Mouse (Mus musculus) heart, postnatal 0 days (tissue): ENCODE data around the gene Tns1. TPM values are rescaled to one million over a fixed set of nuclear protein-coding genes. Genes with fewer than 3 reads are reported as not detected.

Experiments used
- ATAC-seq: fragments of 200-750 bp; cut with Nextera tagmentation; 2 replicates; pipeline ENCODE4 v1.8.0; 2017; ENCODE audit warnings: low read depth, moderate number of reproducible peaks, moderate library complexity; ENCODE audit not compliant: insufficient read depth
- DNase-seq: peaks from one replicate; pipeline ENCODE4 v3.0.0-alpha.2; 2016; ENCODE audit warnings: low spot score
- H3K27ac ChIP-seq: fragments of 300-500 bp; sonication (generic); 2 replicates; pipeline ENCODE4 v1.5.1; 2014; ENCODE audit warnings: low read depth, mild to moderate bottlenecking
- H3K27me3 ChIP-seq: fragments of 300-500 bp; sonication (generic); 2 replicates; pipeline ENCODE4 v1.6.1; 2014; ENCODE audit warnings: low read length, mixed read lengths; ENCODE audit not compliant: control insufficient read depth, insufficient read depth
- H3K36me3 ChIP-seq: fragments of 300-500 bp; sonication (generic); replicated peaks from 2 replicates; pipeline ENCODE4 v1.6.1; 2014; ENCODE audit warnings: low read length, mixed read lengths; ENCODE audit not compliant: control insufficient read depth, insufficient read depth
- H3K4me1 ChIP-seq: fragments of 300-500 bp; sonication (generic); 2 replicates; pipeline ENCODE4 v1.6.1; 2014; ENCODE audit warnings: antibody characterized with exemption; ENCODE audit not compliant: control insufficient read depth, insufficient read depth
- H3K4me2 ChIP-seq: fragments of 300-500 bp; sonication (generic); 2 replicates; pipeline ENCODE4 v1.6.1; 2014; ENCODE audit warnings: low read depth, mild to moderate bottlenecking, low read length, moderate library complexity
- H3K4me3 ChIP-seq: fragments of 300-500 bp; sonication (generic); 2 replicates; pipeline ENCODE4 v1.5.1; 2014; ENCODE audit warnings: low read depth, low read length
- H3K9ac ChIP-seq: fragments of 300-500 bp; sonication (generic); replicated peaks from 2 replicates; pipeline ENCODE4 v1.6.1; 2014; ENCODE audit warnings: low read depth, low read length, mixed read lengths
- H3K9me3 ChIP-seq: fragments of 300-500 bp; sonication (generic); replicated peaks from 2 replicates; pipeline ENCODE4 v1.6.1; 2016; ENCODE audit warnings: low read length; ENCODE audit not compliant: control insufficient read depth
- CTCF ChIP-seq: IDR thresholded peaks from 2 replicates; pipeline ENCODE4 v1.5.1; 2016; ENCODE audit warnings: antibody characterized with exemption, control low read depth, low read depth
- EP300 ChIP-seq: IDR thresholded peaks from 2 replicates; pipeline ENCODE4 v1.6.1; 2016; ENCODE audit warnings: antibody characterized with exemption, low read depth
- WGBS: fragments of 180-500 bp; shearing (Covaris S2); extraction: QIAGEN DNeasy Blood & Tissue Kit; methylation state at CpG from one replicate; pipeline ENCODE4 v1.1.7; 2014; 5-methylcytosine and 5-hydroxymethylcytosine counted together
- polyA plus RNA-seq: library from polyadenylated mRNA; unstranded; fragments of >200 nt; fragmentation: Nextera tagmentation; extraction: Ambion mirVana; gene quantifications from 2 replicates; pipeline ENCODE4 v1.2.1, GENCODE M21; 2015
- total RNA-seq: library from RNA; depleted of rRNA; stranded (reverse); fragments of >200 nt; gene quantifications from 2 replicates; pipeline ENCODE4 v1.2.3, GENCODE M21; 2014; ENCODE audit warnings: low replicate concordance

Gene Tns1
- total and polyA plus RNA-seq, 2 experiments from 2014 or later: 125 to 458 TPM

- DNase-seq (peak; percentile 62), ATAC-seq (no peak)
- Histone ChIP-seq H3K4me3 (no peak overlapping the region), H3K9ac (no peak overlapping the region), H3K4me1 (peaks cover 39% of the 10 kb centered on the region), H3K4me2 (no peak overlapping the region), H3K9me3 (no peaks in the 10 kb centered on the region), H3K36me3 (peaks cover 89% of the 10 kb centered on the region), H3K27me3 (no peaks in the 10 kb centered on the region), H3K27ac (peak overlapping the region; percentile 73)
- WGBS: 41% methylated on average over 7 of the region's 7 CpGs
- no peak for TF ChIP-seq EP300
- TF ChIP-seq CTCF: no peak; the same call in 1 of the 2 replicates
Observed at GRCm38 (mm10) chr1:73993901-73994426, 130.3 kb downstream of the Tns1 start.

GRCm38 (mm10) chr1:73993279-73993678 is 131.0 kb downstream of the Tns1 start:
- Histone ChIP-seq H3K4me1 (peaks cover 32% of the 10 kb centered on the region), H3K36me3 (peaks cover 96% of the 10 kb centered on the region)
- ATAC-seq: no peak

GRCm38 (mm10) chr1:73992201-73992938 is 131.9 kb downstream of the Tns1 start:
- H3K27ac ChIP-seq: 0 out of 2 replicates have a peak overlapping the region, but pooled peaks have one; percentile 32
- H3K4me1 ChIP-seq: peaks cover 25% of the 10 kb centered on the region

More at GRCm38 (mm10) chr1:73993279-73993678, 131.0 kb downstream of the Tns1 start:
- DNase-seq: no peak
- Histone ChIP-seq H3K27ac (no peak overlapping the region), H3K9ac (no peak overlapping the region), H3K4me2 (no peak overlapping the region), H3K4me3 (no peak overlapping the region), H3K9me3 (no peaks in the 10 kb centered on the region), H3K27me3 (no peaks in the 10 kb centered on the region)
- TF ChIP-seq CTCF: no peak
- 81% methylated on average over 7 of the region's 7 CpGs for WGBS

GRCm38 (mm10) chr1:73991226-73991625 is 133.0 kb downstream of the Tns1 start:
- H3K4me1 ChIP-seq: peaks cover 21% of the 10 kb centered on the region
- peaks cover 83% of the 10 kb centered on the region for H3K36me3 ChIP-seq
- no peaks in the 10 kb centered on the region for H3K9me3 ChIP-seq
- DNase-seq (no peak), ATAC-seq (no peak)
- 66% methylated on average over 7 of the region's 7 CpGs for WGBS
- H3K27me3 ChIP-seq: no peaks in the 10 kb centered on the region
- no peak for TF ChIP-seq CTCF
- no peak for TF ChIP-seq EP300
- H3K4me3 ChIP-seq: no peak overlapping the region
- H3K4me2 ChIP-seq: no peak overlapping the region
- H3K9ac ChIP-seq: no peak overlapping the region
- no peak overlapping the region for H3K27ac ChIP-seq

More at GRCm38 (mm10) chr1:73992201-73992938, 131.9 kb downstream of the Tns1 start:
- no peak for DNase-seq
- H3K4me2 ChIP-seq: no peak overlapping the region
- no peak overlapping the region for H3K9ac ChIP-seq
- peaks cover 94% of the 10 kb centered on the region for H3K36me3 ChIP-seq
- TF ChIP-seq CTCF (no peak), EP300 (no peak)
- no peaks in the 10 kb centered on the region for H3K9me3 ChIP-seq
- 51% methylated on average over 5 of the region's 5 CpGs for WGBS
- ATAC-seq: no peak
- no peak overlapping the region for H3K4me3 ChIP-seq
- H3K27me3 ChIP-seq: no peaks in the 10 kb centered on the region

- peaks cover 10% of the 10 kb centered on the region for H3K4me1 ChIP-seq
- WGBS: 79% methylated on average over 3 of the region's 3 CpGs
Observed at GRCm38 (mm10) chr1:73990024-73990423, 134.2 kb downstream of the Tns1 start.

More at GRCm38 (mm10) chr1:73990024-73990423, 134.2 kb downstream of the Tns1 start:
- Histone ChIP-seq H3K27me3 (no peaks in the 10 kb centered on the region), H3K27ac (no peak overlapping the region), H3K4me2 (no peak overlapping the region), H3K36me3 (peaks cover 83% of the 10 kb centered on the region), H3K9ac (no peak overlapping the region), H3K4me3 (no peak overlapping the region), H3K9me3 (no peaks in the 10 kb centered on the region)
- TF ChIP-seq EP300 (no peak), CTCF (no peak)
- no peak for ATAC-seq
- no peak for DNase-seq
